Mouse (Mus musculus) lung, adult 2 months (tissue): ENCODE results near the gene Hsd11b1. TPM values are rescaled to one million over a fixed set of nuclear protein-coding genes. Genes with fewer than 3 reads are reported as not detected.

Experiments
- DNase-seq: peaks from one replicate; pipeline ENCODE4 v3.0.0; 2022
- H3K4me1 ChIP-seq: fragments of 200-500 bp; 2 replicates; pipeline ENCODE4 v1.6.1; 2011; ENCODE audit warnings: low read length; ENCODE audit not compliant: control insufficient read depth, insufficient read depth
- H3K4me3 ChIP-seq: fragments of 200-500 bp; replicated peaks from 2 replicates; pipeline ENCODE3; 2011; ENCODE audit warnings: low read depth, mild to moderate bottlenecking, control low read depth, low read length; ENCODE audit errors: extremely low read depth
- CTCF ChIP-seq: fragments of 200-500 bp; IDR thresholded peaks from 2 replicates; pipeline ENCODE4 v1.5.1; 2011; ENCODE audit warnings: mild to moderate bottlenecking, low read length, control low read depth; ENCODE audit not compliant: insufficient read depth
- POLR2A ChIP-seq: fragments of 200-500 bp; IDR thresholded peaks from 2 replicates; pipeline ENCODE4 v1.6.1; 2011; ENCODE audit warnings: low read depth, mild to moderate bottlenecking, control low read depth, low read length, borderline replicate concordance; ENCODE audit errors: extremely low read depth
- WGBS: fragments of 180-500 bp; shearing (Covaris S2); methylation state at CpG from one replicate; pipeline ENCODE4 v1.1.7; 2018; 5-methylcytosine and 5-hydroxymethylcytosine counted together
- polyA plus RNA-seq: library from polyadenylated mRNA; depleted of rRNA; stranded (reverse); fragments of >200 nt; gene quantifications from 2 replicates; pipeline ENCODE4 v1.2.3, GENCODE M21; 2012

Hsd11b1 gene
- polyA plus RNA-seq, 1 experiment, result 245 TPM

GRCm38 (mm10) chr1:193230935-193231334 lies 32.9 kb downstream of the Hsd11b1 start:
- H3K4me1 ChIP-seq, result peaks cover 6% of the 10 kb centered on the region
- 33% methylated on average over 5 of the region's 5 CpGs for WGBS
- DNase-seq, result no peak
- no peak overlapping the region for H3K4me3 ChIP-seq
- TF ChIP-seq CTCF, result no peak
- no peak for TF ChIP-seq POLR2A

- Histone ChIP-seq H3K4me3 (no peak overlapping the region), H3K4me1 (peaks cover 6% of the 10 kb centered on the region)
- no peak for TF ChIP-seq POLR2A
- 34% methylated on average over 3 of the region's 3 CpGs for WGBS
- DNase-seq, result no peak
These were observed 33.3 kb downstream of the Hsd11b1 start for GRCm38 (mm10) chr1:193230531-193230930.

- no peak for DNase-seq
- WGBS, result 77% methylated on average over 5 of the region's 5 CpGs
- H3K4me1 ChIP-seq, result peaks cover 6% of the 10 kb centered on the region
- no peak overlapping the region for H3K4me3 ChIP-seq
- no peak for TF ChIP-seq POLR2A
- TF ChIP-seq CTCF, result no peak
These were observed 34.3 kb downstream of the Hsd11b1 start for GRCm38 (mm10) chr1:193229570-193229969.

- 80% methylated on average over 4 of the region's 4 CpGs for WGBS
- H3K4me3 ChIP-seq, result no peak overlapping the region
- H3K4me1 ChIP-seq, result peaks cover 6% of the 10 kb centered on the region; the same call in 1 of the 2 replicates
- no peak for DNase-seq
- TF ChIP-seq POLR2A (no peak), CTCF (no peak)
These were observed 36.3 kb downstream of the Hsd11b1 start for GRCm38 (mm10) chr1:193227537-193227936.

GRCm38 (mm10) chr1:193226724-193227522 lies 37.0 kb downstream of the Hsd11b1 start:
- peaks cover 6% of the 10 kb centered on the region; the same call in 1 of the 2 replicates for H3K4me1 ChIP-seq
- 35% methylated on average over 7 of the region's 7 CpGs for WGBS
- no peak for TF ChIP-seq CTCF
- no peak for TF ChIP-seq POLR2A
- DNase-seq, result no peak
- H3K4me3 ChIP-seq, result no peak overlapping the region

- no peak for TF ChIP-seq CTCF
- TF ChIP-seq POLR2A, result no peak
- 92% methylated on average over 4 of the region's 4 CpGs for WGBS
- DNase-seq, result no peak
- no peak overlapping the region for H3K4me3 ChIP-seq
- peaks cover 6% of the 10 kb centered on the region; the same call in 1 of the 2 replicates for H3K4me1 ChIP-seq
These were observed 37.8 kb downstream of the Hsd11b1 start for GRCm38 (mm10) chr1:193226114-193226513.

GRCm38 (mm10) chr1:193225531-193225930 lies 38.3 kb downstream of the Hsd11b1 start:
- Histone ChIP-seq H3K4me1 (peaks cover 6% of the 10 kb centered on the region; the same call in 1 of the 2 replicates), H3K4me3 (no peak overlapping the region)
- DNase-seq, result no peak
- WGBS, result 68% methylated on average over 3 of the region's 3 CpGs
- TF ChIP-seq CTCF (no peak), POLR2A (no peak)

- DNase-seq, result no peak
- no peak for TF ChIP-seq POLR2A
- no peak for TF ChIP-seq CTCF
- no peaks in the 10 kb centered on the region for H3K4me1 ChIP-seq
- WGBS, result 63% methylated on average over 5 of the region's 5 CpGs
- no peak overlapping the region for H3K4me3 ChIP-seq
These were observed 43.5 kb downstream of the Hsd11b1 start for GRCm38 (mm10) chr1:193220408-193220807.

GRCm38 (mm10) chr1:193216000-193216399 lies 47.9 kb downstream of the Hsd11b1 start:
- WGBS, result 70% methylated on average over 3 of the region's 3 CpGs
- no peaks in the 10 kb centered on the region for H3K4me1 ChIP-seq
- H3K4me3 ChIP-seq, result no peak overlapping the region
- DNase-seq, result no peak
- TF ChIP-seq POLR2A, result no peak
- TF ChIP-seq CTCF, result no peak

GRCm38 (mm10) chr1:193214053-193214452 lies 49.8 kb downstream of the Hsd11b1 start:
- TF ChIP-seq CTCF (no peak), POLR2A (no peak)
- no peak for DNase-seq

More at GRCm38 (mm10) chr1:193214053-193214452, 49.8 kb downstream of the Hsd11b1 start:
- no peaks in the 10 kb centered on the region for H3K4me1 ChIP-seq
- WGBS, result 56% methylated on average over 5 of the region's 5 CpGs
- no peak overlapping the region for H3K4me3 ChIP-seq
